ENCODE assay signal across 33 mouse cellular contexts in genomic region chr6:115269561-115269960, GRCm38 (mm10). TPM values are rescaled to one million over a fixed set of nuclear protein-coding genes. Genes with fewer than 3 reads are reported as not detected.
DNase-seq lines count a peak whose midpoint lies in the region; ATAC-seq and TF ChIP-seq lines count a peak whose summit lies in the region.
"Had no signal": no experiment of that assay in that cellular context is flagged by ENCODE, and none has a peak within 500 bp of the region (broad histone marks: within the 10 kb centered on the region; RNA-seq: fewer than 3 reads in every experiment).

No protein-coding gene starts in this region.

- WGBS in heart, embryonic 10.5 days, result 48% methylated on average over 5 of the region's 5 CpGs
- WGBS in midbrain, embryonic 11.5 days, result 74% methylated on average over 5 of the region's 5 CpGs
- WGBS in midbrain, postnatal 0 days, result 74% methylated on average over 5 of the region's 5 CpGs

- intact Hi-C loops in heart, postnatal 10 days (cut with DNase I), result loop anchor here (5.0 kb wide), 2 partner anchors 232 to 342 kb away; partner anchors contain the start of gene Tamm41

- no peak overlapping the region for H3K9ac ChIP-seq in midbrain, embryonic 11.5 days (ENCODE audit: low read length)
- H3K9ac ChIP-seq in midbrain, postnatal 0 days (replicated peaks; ENCODE audit: low read length, poor library complexity, severe bottlenecking), result no peak overlapping the region
- H3K9ac ChIP-seq: embryonic facial prominence, embryonic 13.5 days; forebrain, embryonic 12.5 days; forebrain, embryonic 15.5 days; hindbrain, embryonic 12.5 days; hindbrain, embryonic 15.5 days had no signal

- no peaks in the 10 kb centered on the region for H3K9me3 ChIP-seq in heart, embryonic 10.5 days
- H3K9me3 ChIP-seq in midbrain, embryonic 11.5 days (ENCODE audit: control insufficient read depth, low read length), result no peaks in the 10 kb centered on the region
- H3K9me3 ChIP-seq in midbrain, postnatal 0 days (ENCODE audit: low read length), result no peaks in the 10 kb centered on the region
- H3K9me3 ChIP-seq: embryonic facial prominence, embryonic 10.5 days; embryonic facial prominence, embryonic 13.5 days; forebrain, embryonic 12.5 days; forebrain, embryonic 15.5 days; hindbrain, embryonic 12.5 days; hindbrain, embryonic 15.5 days had no signal

- TF ChIP-seq CTCF in midbrain, postnatal 0 days (IDR thresholded peaks at IDR 0.05), result no peak

- H3K27ac ChIP-seq in heart, embryonic 10.5 days, result 0 out of 2 replicates have a peak overlapping the region, but pooled peaks have one; percentile 2
- H3K27ac ChIP-seq in midbrain, embryonic 11.5 days (ENCODE audit: low read depth, low read length), result no peak overlapping the region
- H3K27ac ChIP-seq in midbrain, postnatal 0 days (ENCODE audit: low read depth, low read length), result no peak overlapping the region
- H3K27ac ChIP-seq: embryonic facial prominence, embryonic 10.5 days; embryonic facial prominence, embryonic 13.5 days; forebrain, embryonic 12.5 days; forebrain, embryonic 15.5 days; hindbrain, embryonic 12.5 days; hindbrain, embryonic 15.5 days had no signal

- H3K36me3 ChIP-seq in heart, embryonic 10.5 days, result no peaks in the 10 kb centered on the region
- no peaks in the 10 kb centered on the region for H3K36me3 ChIP-seq in midbrain, embryonic 11.5 days (ENCODE audit: control insufficient read depth, insufficient read depth, low read length)
- peaks cover 38% of the 10 kb centered on the region for H3K36me3 ChIP-seq in midbrain, postnatal 0 days (ENCODE audit: insufficient read depth, low read length)
- H3K36me3 ChIP-seq: embryonic facial prominence, embryonic 10.5 days; embryonic facial prominence, embryonic 13.5 days; forebrain, embryonic 12.5 days; hindbrain, embryonic 12.5 days had no signal

- H3K27me3 ChIP-seq in heart, embryonic 10.5 days (ENCODE audit: insufficient read depth, poor library complexity, severe bottlenecking), result peaks cover 90% of the 10 kb centered on the region
- no peaks in the 10 kb centered on the region for H3K27me3 ChIP-seq in midbrain, embryonic 11.5 days (ENCODE audit: control insufficient read depth, insufficient read depth, low read length)
- H3K27me3 ChIP-seq in midbrain, postnatal 0 days (ENCODE audit: insufficient read depth, low read length), result no peaks in the 10 kb centered on the region
- H3K27me3 ChIP-seq: forebrain, embryonic 12.5 days; forebrain, embryonic 15.5 days; hindbrain, embryonic 12.5 days; hindbrain, embryonic 15.5 days had no signal

- ATAC-seq in midbrain, embryonic 11.5 days (ENCODE audit: low FRiP score), result no peak
- ATAC-seq in midbrain, postnatal 0 days (ENCODE audit: low FRiP score), result no peak
- ATAC-seq: CD4-positive, CD25-positive, alpha-beta regulatory T cell, adult 4 months; forebrain, embryonic 15.5 days had no signal

- H3K4me2 ChIP-seq in midbrain, embryonic 11.5 days, result no peak overlapping the region
- H3K4me2 ChIP-seq in midbrain, postnatal 0 days (ENCODE audit: low read depth, low read length, poor library complexity, severe bottlenecking), result no peak overlapping the region
- H3K4me2 ChIP-seq: embryonic facial prominence, embryonic 13.5 days; forebrain, embryonic 12.5 days; forebrain, embryonic 15.5 days; heart, embryonic 11.5 days; hindbrain, embryonic 12.5 days; hindbrain, embryonic 15.5 days had no signal

- DNase-seq in heart, adult 11 months, result peak; percentile 92
- DNase-seq in heart, postnatal 10 days, result no peak
- no peak for DNase-seq in heart, embryonic 10.5 days (ENCODE audit: low spot score)
- DNase-seq in heart, adult 18-20 months, result no peak
- DNase-seq in midbrain, embryonic 11.5 days (ENCODE audit: low spot score, missing footprints), result peak; percentile 17
- DNase-seq in midbrain, postnatal 0 days (ENCODE audit: low spot score), result no peak
- DNase-seq in urinary bladder, adult 18-20 months (ENCODE audit: low spot score in 2 of 2), result no peak
- DNase-seq: adrenal gland, adult 2 months; adrenal gland, postnatal 14 days; cerebellum, adult 11-12 months; cerebellum, adult 8-10 months; cerebellum, postnatal 36 days; embryo, embryonic 11 days; gastrocnemius, postnatal 14 days; kidney, adult 11 months; kidney, adult 8-10 months had no signal

- peaks cover 24% of the 10 kb centered on the region for H3K4me1 ChIP-seq in heart, embryonic 10.5 days
- peaks cover 3% of the 10 kb centered on the region; the same call in 1 of the 2 replicates for H3K4me1 ChIP-seq in midbrain, embryonic 11.5 days (ENCODE audit: control insufficient read depth, insufficient read depth, low read length)
- 0 out of 2 replicates have a peak, but pooled peaks cover 5% of the 10 kb centered on the region for H3K4me1 ChIP-seq in midbrain, postnatal 0 days (ENCODE audit: insufficient read depth, low read length)
- H3K4me1 ChIP-seq: forebrain, embryonic 15.5 days; hindbrain, embryonic 15.5 days had no signal

- no peak overlapping the region for H3K4me3 ChIP-seq in heart, embryonic 10.5 days
- no peak overlapping the region for H3K4me3 ChIP-seq in midbrain, embryonic 11.5 days (ENCODE audit: low read depth, low read length)
- no peak overlapping the region for H3K4me3 ChIP-seq in midbrain, postnatal 0 days (ENCODE audit: low read depth, low read length)
- H3K4me3 ChIP-seq: embryonic facial prominence, embryonic 10.5 days; embryonic facial prominence, embryonic 13.5 days; erythroblast, embryonic 14.5 days; forebrain, embryonic 12.5 days; forebrain, embryonic 15.5 days; hindbrain, embryonic 12.5 days; hindbrain, embryonic 15.5 days had no signal

RNA-seq across cellular contexts. Expression of gene Timp4, which starts 17.6 kb away (rescaled TPM):
- 10 to 100 TPM in 1 of 2 experiments, 1 to 10 TPM in 1; 3.8 to 28.3 TPM for total RNA-seq in heart, postnatal 10 days (2021)
- polyA plus RNA-seq in heart, embryonic 10.5 days (2016; fragmentation: Nextera tagmentation; extraction: Ambion mirVana), result 0.09 and 0.10 TPM in 2 replicates
- 10 to 100 TPM; 41.9 to 50.3 TPM for total RNA-seq in heart, adult 18-20 months (2021)
- polyA plus RNA-seq in midbrain, embryonic 11.5 days (2014; fragmentation: Nextera tagmentation; extraction: Ambion mirVana), result 0.05 and 0.06 TPM in 2 replicates
- 15.1 and 29.7 TPM in 2 replicates for total RNA-seq in midbrain, postnatal 0 days (2014; rRNA removed)
- 21.9 and 25.4 TPM in 2 replicates for polyA plus RNA-seq in midbrain, postnatal 0 days (2015; fragmentation: Nextera tagmentation; extraction: Ambion mirVana)
- total RNA-seq: hematopoietic stem cell, adult 5-6 weeks; MEL had no signal
- polyA plus RNA-seq: erythroblast, embryonic 14.5 days had no signal

RNA-seq across cellular contexts. Expression of gene Gm17482, which starts 42.4 kb away (rescaled TPM):
- total RNA-seq in heart, postnatal 10 days (2021), result not detected
- not detected in 2 replicates for polyA plus RNA-seq in heart, embryonic 10.5 days (2016; fragmentation: Nextera tagmentation; extraction: Ambion mirVana)
- not detected for total RNA-seq in heart, adult 18-20 months (2021)
- not detected in 2 replicates for polyA plus RNA-seq in midbrain, embryonic 11.5 days (2014; fragmentation: Nextera tagmentation; extraction: Ambion mirVana)
- not detected in 2 replicates for total RNA-seq in midbrain, postnatal 0 days (2014; rRNA removed)
- polyA plus RNA-seq in midbrain, postnatal 0 days (2015; fragmentation: Nextera tagmentation; extraction: Ambion mirVana), result not detected in 2 replicates
- total RNA-seq: adrenal gland, adult 2 months; adrenal gland, postnatal 14 days; adrenal gland, postnatal 4 days; gastrocnemius, postnatal 14 days; gastrocnemius, postnatal 4 days; hematopoietic stem cell, adult 5-6 weeks; MEL had no signal
- polyA plus RNA-seq: adrenal gland, adult 2 months; C2C12; CD4-positive, CD25-positive, alpha-beta regulatory T cell, adult 4 months; cortical plate, adult 2 months; embryonic facial prominence, embryonic 10.5 days; embryonic facial prominence, embryonic 13.5 days; erythroblast, embryonic 14.5 days; forebrain, embryonic 12.5 days; forebrain, embryonic 15.5 days; heart, embryonic 11.5 days; heart, embryonic 14.5 days; hindbrain, embryonic 12.5 days; hindbrain, embryonic 15.5 days; intestine, embryonic 14.5 days had no signal

Comparison
In these comparisons a context has a peak if more than half of its experiments do, and no peak if none do; other contexts are left out.
1. DNase-seq: peak in heart, adult 11 months (single experiment) and midbrain, embryonic 11.5 days (single experiment); none in heart, postnatal 10 days (0 of 2), heart, embryonic 10.5 days (single experiment), heart, adult 18-20 months (0 of 2), midbrain, postnatal 0 days (single experiment) and urinary bladder, adult 18-20 months (0 of 2).